In the genomic region with DNA sequence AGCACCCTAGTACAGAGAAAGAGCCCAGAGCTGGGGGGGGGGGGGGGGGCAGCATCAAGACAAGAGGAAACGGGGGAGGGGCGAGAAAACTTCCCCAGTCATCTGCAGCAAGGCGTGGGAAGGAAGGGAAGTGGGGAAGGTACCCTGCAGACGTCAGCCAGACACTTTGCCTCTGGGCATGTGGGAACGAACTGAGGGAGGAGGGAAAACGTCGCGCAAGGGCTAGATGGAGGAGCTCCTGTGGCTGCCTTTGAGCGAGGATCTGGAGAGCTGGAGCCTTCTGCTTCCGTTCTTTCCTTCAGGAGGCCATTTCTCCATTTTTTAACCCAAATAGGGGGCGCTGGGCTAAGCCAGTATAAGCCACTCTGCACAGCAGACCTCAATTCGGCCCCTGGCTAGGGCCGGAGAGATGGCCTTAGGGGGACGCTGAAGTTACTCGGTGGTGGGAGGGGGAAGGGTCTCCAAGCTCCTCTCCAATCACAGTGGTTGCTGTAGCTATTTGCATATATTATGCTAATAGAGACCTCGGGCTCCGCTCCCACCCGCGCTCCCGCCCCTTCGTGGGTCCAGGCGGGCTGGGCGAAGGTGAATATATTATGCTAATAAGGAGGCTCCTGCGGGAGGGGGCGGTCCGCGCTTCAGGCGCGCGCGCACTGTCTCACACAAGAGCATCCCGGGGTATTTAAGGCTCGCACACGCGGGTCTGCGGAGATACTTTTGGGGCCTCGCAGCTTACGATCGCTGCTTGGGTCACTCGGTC, we compare ENCODE assay signal across 8 mouse cellular contexts. TPM values are rescaled to one million over a fixed set of nuclear protein-coding genes. Genes with fewer than 3 reads are reported as not detected.
A peak's percentile ranks its signal among the peaks of the same experiment; 100 is the strongest.
DNase-seq lines count a peak whose midpoint lies in the region; ATAC-seq lines count a peak whose summit lies in the region.

No protein-coding gene starts in this region.

- no peaks in the 10 kb centered on the region for H3K4me1 ChIP-seq in intestine, embryonic 16.5 days (ENCODE audit: control insufficient read depth, insufficient read depth, low read length)
- peaks cover 16% of the 10 kb centered on the region for H3K4me1 ChIP-seq in megakaryocyte, embryonic 14.5 days

- no peaks in the 10 kb centered on the region for H3K36me3 ChIP-seq in intestine, embryonic 16.5 days (ENCODE audit: control insufficient read depth, insufficient read depth, low read length)
- no peaks in the 10 kb centered on the region for H3K36me3 ChIP-seq in megakaryocyte, embryonic 14.5 days (replicated peaks; ENCODE audit: low read length)

- H3K9me3 ChIP-seq in intestine, embryonic 16.5 days (ENCODE audit: control insufficient read depth, low read length): no peaks in the 10 kb centered on the region
- H3K9me3 ChIP-seq in megakaryocyte, embryonic 14.5 days: peaks cover 6% of the 10 kb centered on the region; the same call in 1 of the 2 replicates

- WGBS in intestine, embryonic 16.5 days: under 1% methylated on average over 40 of the region's 40 CpGs

- DNase-seq in adrenal gland, adult 2 months: peak; percentile 92
- peak; percentile 88 for DNase-seq in embryo, embryonic 9.5 days (ENCODE audit: extremely low spot score)
- peak; percentile 98 for DNase-seq in heart, adult 11 months
- peak; percentile 79 to 80 for DNase-seq in left cerebral cortex, postnatal 14 days (ENCODE audit: low spot score in 2 of 2)
- DNase-seq in right cerebral cortex, postnatal 25 days: peak; percentile 74
- DNase-seq in urinary bladder, postnatal 36 days (ENCODE audit: low spot score in 2 of 2): peak; percentile 39 to 65

- peak overlapping the region; percentile 61; the same call in 1 of the 2 replicates for H3K27ac ChIP-seq in intestine, embryonic 16.5 days (ENCODE audit: low read length)

- H3K9ac ChIP-seq in intestine, embryonic 16.5 days (ENCODE audit: low read depth, low read length): peak overlapping the region; percentile 64

- peak overlapping the region; percentile 66 for H3K4me3 ChIP-seq in intestine, embryonic 16.5 days (ENCODE audit: low read length)
- peak overlapping the region; percentile 86 for H3K4me3 ChIP-seq in megakaryocyte, embryonic 14.5 days (replicated peaks)

- peak; percentile 96 for ATAC-seq in intestine, embryonic 16.5 days

- H3K27me3 ChIP-seq in intestine, embryonic 16.5 days (replicated peaks; ENCODE audit: control insufficient read depth, insufficient read depth, low read length): no peaks in the 10 kb centered on the region
- H3K27me3 ChIP-seq in megakaryocyte, embryonic 14.5 days (replicated peaks): peaks cover 27% of the 10 kb centered on the region

- intact Hi-C loops in left cerebral cortex, postnatal 14 days (cut with DNase I): loop anchor here (2.0 to 5.0 kb wide), 2 partner anchors 394 to 512 kb away; no protein-coding TSS in a partner anchor

- H3K4me2 ChIP-seq in intestine, embryonic 16.5 days (ENCODE audit: low read depth, low read length): peak overlapping the region; percentile 100

RNA-seq across cellular contexts. Expression of a gene that starts 49.1 kb away (rescaled TPM):
- 1 to 10 TPM; 3.5 to 4.5 TPM for total RNA-seq in adrenal gland, adult 2 months (2021)
- polyA plus RNA-seq in adrenal gland, adult 2 months (2012; rRNA removed): 0.18 and 0.43 TPM in 2 replicates
- 1.3 and 1.4 TPM in 2 replicates for polyA plus RNA-seq in intestine, embryonic 16.5 days (2015; fragmentation: Nextera tagmentation; extraction: Ambion mirVana)
- total RNA-seq in left cerebral cortex, postnatal 14 days (2021): 10 to 100 TPM; 26.4 to 32.3 TPM
- 0.06 TPM in 1 of 2 replicates, not detected in the other for polyA plus RNA-seq in megakaryocyte, embryonic 14.5 days (2012; ENCODE audit: insufficient read depth, low replicate concordance)

Comparison
In these comparisons a context has a peak if more than half of its experiments do, and no peak if none do; other contexts are left out.
1. Peak in every context shown above with its lines: DNase-seq, ATAC-seq, H3K4me3 ChIP-seq and H3K27ac ChIP-seq.